Mouse (Mus musculus) lung, embryonic 16.5 days (tissue): ENCODE measurements around the gene Ptpn14. TPM values are rescaled to one million over a fixed set of nuclear protein-coding genes. Genes with fewer than 3 reads are reported as not detected.
A peak's percentile ranks its signal among the peaks of the same experiment; 100 is the strongest.

Experiments used
- ATAC-seq: fragments of 200-750 bp; cut with Nextera tagmentation; 2 replicates; pipeline ENCODE4 v1.8.0; 2017; ENCODE audit warnings: low read depth, mild to moderate bottlenecking, moderate library complexity
- H3K27ac ChIP-seq: fragments of 300-500 bp; sonication (generic); 2 replicates; pipeline ENCODE4 v1.5.1; 2014; ENCODE audit warnings: mild to moderate bottlenecking, control low read depth, low read length
- H3K27me3 ChIP-seq: fragments of 300-500 bp; sonication (generic); 2 replicates; pipeline ENCODE4 v1.6.1; 2014; ENCODE audit warnings: low read depth, low read length, mixed read lengths; ENCODE audit not compliant: control insufficient read depth, insufficient read depth
- H3K36me3 ChIP-seq: fragments of 300-500 bp; sonication (generic); 2 replicates; pipeline ENCODE4 v1.6.1; 2014; ENCODE audit warnings: low read length; ENCODE audit not compliant: control insufficient read depth, insufficient read depth
- H3K4me1 ChIP-seq: fragments of 300-500 bp; sonication (generic); replicated peaks from 2 replicates; pipeline ENCODE4 v1.6.1; 2014; ENCODE audit warnings: low read length, mixed read lengths; ENCODE audit not compliant: control insufficient read depth, insufficient read depth
- H3K4me2 ChIP-seq: fragments of 300-500 bp; sonication (generic); 2 replicates; pipeline ENCODE4 v1.6.1; 2014; ENCODE audit warnings: low read depth, low read length, control low read depth
- H3K4me3 ChIP-seq: fragments of 300-500 bp; sonication (generic); 2 replicates; pipeline ENCODE4 v1.5.1; 2014; ENCODE audit warnings: mild to moderate bottlenecking, low read length, control low read depth
- H3K9ac ChIP-seq: fragments of 300-500 bp; sonication (generic); 2 replicates; pipeline ENCODE4 v1.6.1; 2014; ENCODE audit warnings: low read length, control low read depth
- H3K9me3 ChIP-seq: fragments of 300-500 bp; sonication (generic); 2 replicates; pipeline ENCODE4 v1.6.1; 2016; ENCODE audit warnings: low read length; ENCODE audit not compliant: control insufficient read depth
- WGBS: fragments of 180-500 bp; shearing (Covaris S2); extraction: QIAGEN DNeasy Blood & Tissue Kit; methylation state at CpG from one replicate; pipeline ENCODE4 v1.1.7; 2014; 5-methylcytosine and 5-hydroxymethylcytosine counted together
- polyA plus RNA-seq: library from polyadenylated mRNA; unstranded; fragments of >200 nt; fragmentation: Nextera tagmentation; extraction: Ambion mirVana; gene quantifications from 2 replicates; pipeline ENCODE4 v1.2.1, GENCODE M21; 2015

The Ptpn14 gene
- polyA plus RNA-seq, 1 experiment from 2014 or later, result 7.9 TPM

GRCm38 (mm10) chr1:189879965-189880364, 151.9 kb downstream of the Ptpn14 start:
- Histone ChIP-seq H3K27ac (no peak overlapping the region), H3K36me3 (no peaks in the 10 kb centered on the region), H3K9ac (no peak overlapping the region), H3K4me2 (no peak overlapping the region), H3K4me1 (peaks cover 16% of the 10 kb centered on the region), H3K9me3 (no peaks in the 10 kb centered on the region), H3K27me3 (no peaks in the 10 kb centered on the region), H3K4me3 (no peak overlapping the region)
- WGBS, result 52% methylated on average over 8 of the region's 8 CpGs
- no peak for ATAC-seq

DNA sequence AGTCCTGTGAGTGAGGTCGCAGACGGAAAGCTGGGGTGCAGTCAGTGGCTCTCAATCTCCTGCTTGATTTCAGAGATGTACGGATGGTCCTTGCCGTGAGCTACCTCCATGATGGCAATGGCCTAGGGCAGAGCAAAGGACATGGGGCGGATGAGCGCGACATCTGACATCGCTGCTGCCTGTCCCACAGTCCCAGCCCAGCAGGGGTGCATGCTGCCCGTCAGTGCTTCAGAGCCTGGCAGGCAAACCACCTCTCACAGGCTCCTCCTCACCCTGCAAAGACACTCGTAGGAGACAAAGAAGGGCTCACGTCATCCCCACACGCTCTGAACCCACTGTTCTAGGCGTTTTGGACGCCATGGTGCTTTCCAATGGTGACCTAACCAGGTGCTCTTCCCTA, 152.7 kb downstream of the Ptpn14 start:
- no peaks in the 10 kb centered on the region for H3K27me3 ChIP-seq
- H3K9me3 ChIP-seq, result no peaks in the 10 kb centered on the region
- no peak overlapping the region for H3K4me3 ChIP-seq
- no peak overlapping the region for H3K4me2 ChIP-seq
- no peak for ATAC-seq
- no peak overlapping the region for H3K27ac ChIP-seq
- 80% methylated on average over 14 of the region's 14 CpGs for WGBS
- H3K36me3 ChIP-seq, result no peaks in the 10 kb centered on the region
- peaks cover 9% of the 10 kb centered on the region for H3K4me1 ChIP-seq
- no peak overlapping the region for H3K9ac ChIP-seq

DNA sequence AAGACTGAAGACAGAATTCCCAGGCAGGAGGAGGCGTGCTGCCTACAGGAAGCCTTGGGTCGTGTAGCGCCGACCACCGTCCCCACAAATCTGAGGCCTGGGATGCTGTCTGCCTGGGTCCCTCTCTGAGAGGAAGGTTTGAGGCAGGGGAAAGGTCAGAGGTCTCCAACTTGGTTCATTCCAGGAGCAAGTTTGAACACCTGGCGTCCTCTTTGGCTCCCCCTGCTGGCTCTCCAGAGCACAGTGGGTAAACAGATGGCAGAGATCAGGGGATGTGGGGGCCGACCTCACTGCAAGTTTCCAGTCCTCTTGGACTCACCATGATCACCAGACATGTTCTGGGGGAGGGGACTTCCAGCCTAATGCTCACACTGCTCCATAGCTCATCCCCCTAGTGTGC, 154.8 kb downstream of the Ptpn14 start:
- H3K4me3 ChIP-seq, result no peak overlapping the region
- H3K9ac ChIP-seq, result no peak overlapping the region
- peaks cover 5% of the 10 kb centered on the region for H3K4me1 ChIP-seq
- 60% methylated on average over 7 of the region's 7 CpGs for WGBS
- no peaks in the 10 kb centered on the region for H3K36me3 ChIP-seq
- ATAC-seq, result 0 out of 2 replicates have a peak, but pooled peaks have one; percentile 21
- no peak overlapping the region for H3K27ac ChIP-seq
- no peaks in the 10 kb centered on the region for H3K9me3 ChIP-seq
- H3K4me2 ChIP-seq, result no peak overlapping the region
- H3K27me3 ChIP-seq, result no peaks in the 10 kb centered on the region

GRCm38 (mm10) chr1:189883531-189884170, 155.6 kb downstream of the Ptpn14 start:
- Histone ChIP-seq H3K27ac (no peak overlapping the region), H3K4me1 (peaks cover 5% of the 10 kb centered on the region), H3K9ac (no peak overlapping the region), H3K4me2 (no peak overlapping the region), H3K4me3 (no peak overlapping the region), H3K9me3 (no peaks in the 10 kb centered on the region), H3K27me3 (no peaks in the 10 kb centered on the region), H3K36me3 (no peaks in the 10 kb centered on the region)
- WGBS, result 46% methylated on average over 18 of the region's 18 CpGs
- ATAC-seq, result peak; percentile 27; the same call in 1 of the 2 replicates

- Histone ChIP-seq H3K27ac (no peak overlapping the region), H3K9me3 (no peaks in the 10 kb centered on the region), H3K4me2 (no peak overlapping the region), H3K4me1 (peaks cover under 1% of the 10 kb centered on the region; the same call in 1 of the 2 replicates), H3K4me3 (no peak overlapping the region), H3K9ac (no peak overlapping the region), H3K36me3 (no peaks in the 10 kb centered on the region), H3K27me3 (no peaks in the 10 kb centered on the region)
- WGBS, result 69% methylated on average over 13 of the region's 13 CpGs
- no peak for ATAC-seq
Observed at GRCm38 (mm10) chr1:189884951-189885350, 156.9 kb downstream of the Ptpn14 start.

DNA sequence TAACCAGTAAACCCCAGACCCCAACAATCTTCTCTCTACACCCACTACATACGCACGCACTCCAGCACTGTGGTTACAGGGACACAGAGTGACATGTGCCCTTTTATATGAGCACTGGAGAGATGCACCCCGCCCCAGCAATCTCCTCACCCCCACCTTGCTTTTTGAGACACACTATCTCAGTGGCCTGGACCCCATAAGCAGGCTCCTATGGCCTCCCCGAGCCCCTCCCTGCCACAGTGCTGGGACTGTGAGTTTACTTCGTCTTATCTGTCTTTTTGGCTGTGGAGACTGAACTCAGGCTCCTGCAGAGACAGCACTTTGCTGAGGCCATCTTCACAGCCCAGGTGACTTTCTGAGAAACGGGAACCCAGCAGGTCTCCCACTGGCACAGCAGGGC, 157.9 kb downstream of the Ptpn14 start:
- Histone ChIP-seq H3K4me1 (no peaks in the 10 kb centered on the region), H3K36me3 (no peaks in the 10 kb centered on the region), H3K4me2 (no peak overlapping the region), H3K4me3 (no peak overlapping the region), H3K27me3 (no peaks in the 10 kb centered on the region), H3K27ac (no peak overlapping the region), H3K9ac (no peak overlapping the region), H3K9me3 (no peaks in the 10 kb centered on the region)
- 87% methylated on average over 6 of the region's 6 CpGs for WGBS
- no peak for ATAC-seq

DNA sequence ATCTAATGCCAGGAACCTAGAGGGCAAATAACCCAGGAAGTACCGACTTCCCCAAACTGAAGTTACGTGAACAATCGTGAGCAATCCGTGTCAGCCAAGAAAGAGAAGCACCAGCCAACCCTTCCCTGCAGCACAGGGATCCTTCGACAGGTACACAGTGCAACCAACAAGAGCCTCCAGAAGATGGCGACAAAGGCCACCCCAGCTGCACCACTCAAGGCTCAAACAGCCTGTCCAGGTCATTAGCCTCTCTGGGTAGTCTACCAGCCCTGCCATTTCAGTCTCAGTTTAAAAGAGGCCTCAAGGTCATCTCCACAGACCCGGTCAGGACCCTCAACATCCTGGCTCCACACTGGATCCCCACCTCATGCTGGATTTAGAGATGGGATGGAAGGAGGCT, 159.4 kb downstream of the Ptpn14 start:
- peak; percentile 73 for ATAC-seq
- Histone ChIP-seq H3K4me2 (no peak overlapping the region), H3K36me3 (no peaks in the 10 kb centered on the region), H3K27ac (no peak overlapping the region), H3K27me3 (no peaks in the 10 kb centered on the region), H3K4me1 (no peaks in the 10 kb centered on the region), H3K9me3 (no peaks in the 10 kb centered on the region), H3K4me3 (no peak overlapping the region), H3K9ac (no peak overlapping the region)
- 31% methylated on average over 7 of the region's 7 CpGs for WGBS

GRCm38 (mm10) chr1:189888749-189889148, 160.7 kb downstream of the Ptpn14 start:
- ATAC-seq, result no peak
- H3K9ac ChIP-seq, result no peak overlapping the region
- whole genome bisulfite sequencing, result 63% methylated on average over 10 of the region's 10 CpGs
- H3K36me3 ChIP-seq, result peaks cover 5% of the 10 kb centered on the region; the same call in 1 of the 2 replicates
- H3K4me3 ChIP-seq, result no peak overlapping the region
- no peaks in the 10 kb centered on the region for H3K27me3 ChIP-seq
- H3K4me2 ChIP-seq, result no peak overlapping the region
- no peak overlapping the region for H3K27ac ChIP-seq
- H3K4me1 ChIP-seq, result no peaks in the 10 kb centered on the region
- no peaks in the 10 kb centered on the region for H3K9me3 ChIP-seq

- 91% methylated on average over 9 of the region's 9 CpGs for WGBS
- no peak for ATAC-seq
- peaks cover 13% of the 10 kb centered on the region; the same call in 1 of the 2 replicates for H3K36me3 ChIP-seq
Observed at GRCm38 (mm10) chr1:189894191-189894590, 166.1 kb downstream of the Ptpn14 start.

More at GRCm38 (mm10) chr1:189894191-189894590, 166.1 kb downstream of the Ptpn14 start:
- H3K27ac ChIP-seq, result no peak overlapping the region
- no peak overlapping the region for H3K9ac ChIP-seq
- H3K4me2 ChIP-seq, result no peak overlapping the region
- H3K4me1 ChIP-seq, result no peaks in the 10 kb centered on the region
- no peaks in the 10 kb centered on the region for H3K9me3 ChIP-seq
- H3K27me3 ChIP-seq, result no peaks in the 10 kb centered on the region
- no peak overlapping the region for H3K4me3 ChIP-seq
